Mouse (Mus musculus): ENCODE measurements around the gene Gm5134. TPM values are rescaled to one million over a fixed set of nuclear protein-coding genes. Genes with fewer than 3 reads are reported as not detected.

Gene Gm5134
- total and polyA plus RNA-seq, 3 experiments, result not detected

DNA sequence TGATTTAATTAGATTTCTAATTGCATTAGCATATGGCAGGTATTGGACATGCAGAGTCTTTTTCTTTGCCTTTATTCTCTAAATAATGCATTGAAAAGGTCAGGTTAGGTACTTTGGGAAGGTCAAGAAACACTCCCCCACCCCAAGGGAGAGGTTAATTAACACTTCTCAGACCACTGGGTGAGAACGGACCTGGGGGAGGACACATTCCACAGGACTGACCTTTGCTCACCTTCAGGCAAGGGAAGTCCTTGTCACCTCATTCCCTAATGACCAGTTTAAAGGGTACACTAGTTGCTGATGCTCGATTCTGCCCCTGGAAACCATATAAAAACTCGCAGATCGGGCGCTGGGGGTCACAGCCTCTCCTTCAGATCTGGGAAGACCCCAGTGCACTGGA, 75.0 kb downstream of the Gm5134 start:
- no peak overlapping the region for H3K4me3 ChIP-seq (ENCODE audit: control insufficient read depth in 1 of 2, insufficient read depth in 1 of 2, low read depth in 2 of 2, low read length in 2 of 2)

GRCm38 (mm10) chr10:76030496-76030895, 76.2 kb downstream of the Gm5134 start:
- Histone ChIP-seq H3K27me3 (ENCODE audit: control insufficient read depth in 1 of 2, insufficient read depth in 2 of 2, low read length in 2 of 2) (no peaks in the 10 kb centered on the region), H3K9me3 (replicated peaks; ENCODE audit: insufficient read depth, low read length) (no peaks in the 10 kb centered on the region), H3K4me3 (ENCODE audit: control insufficient read depth in 1 of 2, insufficient read depth in 1 of 2, low read depth in 2 of 2, low read length in 2 of 2) (no peak overlapping the region), H3K4me1 (ENCODE audit: control insufficient read depth in 1 of 2, insufficient read depth in 2 of 2, low read length in 2 of 2) (peaks cover 2 to 10% of the 10 kb centered on the region in 2 experiments), H3K27ac (ENCODE audit: control insufficient read depth, low read depth, low read length) (no peak overlapping the region), H3K36me3 (ENCODE audit: control insufficient read depth in 1 of 2, insufficient read depth in 2 of 2, low read length in 2 of 2) (peaks cover 0 to 17% of the 10 kb centered on the region in 2 experiments; a peak in 2 of 4 replicates), H3K79me2 (ENCODE audit: control insufficient read depth, insufficient read depth, low read length, poor library complexity) (peaks cover 25% of the 10 kb centered on the region), H3K9ac (ENCODE audit: control insufficient read depth, low read depth, low read length, poor library complexity, severe bottlenecking) (no peak overlapping the region)
- peak; percentile 46; the same call in 1 of the 2 replicates for TF ChIP-seq ZNF384 (IDR thresholded peaks at IDR 0.05; ENCODE audit: low read depth, low read length)
- no peak for TF ChIP-seq RCOR1 (IDR thresholded peaks at IDR 0.05; ENCODE audit: low read depth, low read length)
- peak; percentile 26 for DNase-seq (ENCODE audit: low read depth, low spot score)

More for the DNA sequence above, 75.0 kb downstream of the Gm5134 start:
- Histone ChIP-seq H3K9me3 (replicated peaks; ENCODE audit: insufficient read depth, low read length) (no peaks in the 10 kb centered on the region), H3K9ac (ENCODE audit: control insufficient read depth, low read depth, low read length, poor library complexity, severe bottlenecking) (no peak overlapping the region), H3K27ac (ENCODE audit: control insufficient read depth, low read depth, low read length) (no peak overlapping the region), H3K4me1 (ENCODE audit: control insufficient read depth in 1 of 2, insufficient read depth in 2 of 2, low read length in 2 of 2) (peaks cover 2 to 9% of the 10 kb centered on the region in 2 experiments), H3K79me2 (ENCODE audit: control insufficient read depth, insufficient read depth, low read length, poor library complexity) (peaks cover 18% of the 10 kb centered on the region), H3K27me3 (ENCODE audit: control insufficient read depth in 1 of 2, insufficient read depth in 2 of 2, low read length in 2 of 2) (no peaks in the 10 kb centered on the region), H3K36me3 (ENCODE audit: control insufficient read depth in 1 of 2, insufficient read depth in 2 of 2, low read length in 2 of 2) (peaks cover 0 to 12% of the 10 kb centered on the region in 2 experiments; a peak in 2 of 4 replicates)
- no peak for DNase-seq (ENCODE audit: low read depth, low spot score)
- TF ChIP-seq CHD2 (IDR thresholded peaks at IDR 0.05; ENCODE audit: low read length) (no peak), JUND (IDR thresholded peaks at IDR 0.05; ENCODE audit: low read depth, low read length) (no peak), E2F4 (IDR thresholded peaks at IDR 0.05; ENCODE audit: borderline replicate concordance, low read depth, low read length) (no peak), POLR2A (IDR thresholded peaks at IDR 0.05; ENCODE audit: control insufficient read depth in 1 of 2, insufficient read depth in 1 of 2, low read depth in 1 of 2, low read length in 2 of 2, poor library complexity in 1 of 2) (no peak)

GRCm38 (mm10) chr10:76031511-76032401, 77.4 kb downstream of the Gm5134 start:
- Histone ChIP-seq H3K9ac (ENCODE audit: control insufficient read depth, low read depth, low read length, poor library complexity, severe bottlenecking) (peak overlapping the region; percentile 53), H3K9me3 (replicated peaks; ENCODE audit: insufficient read depth, low read length) (no peaks in the 10 kb centered on the region), H3K27ac (ENCODE audit: control insufficient read depth, low read depth, low read length) (peak overlapping the region; percentile 2; the same call in 1 of the 2 replicates), H3K4me3 (ENCODE audit: control insufficient read depth in 1 of 2, insufficient read depth in 1 of 2, low read depth in 2 of 2, low read length in 2 of 2) (peak overlapping the region; percentile 30 to 64), H3K4me1 (ENCODE audit: control insufficient read depth in 1 of 2, insufficient read depth in 2 of 2, low read length in 2 of 2) (peaks cover under 1 to 10% of the 10 kb centered on the region in 2 experiments), H3K27me3 (ENCODE audit: control insufficient read depth in 1 of 2, insufficient read depth in 2 of 2, low read length in 2 of 2) (no peaks in the 10 kb centered on the region), H3K36me3 (ENCODE audit: control insufficient read depth in 1 of 2, insufficient read depth in 2 of 2, low read length in 2 of 2) (peaks cover 2 to 18% of the 10 kb centered on the region in 2 experiments; a peak in 3 of 4 replicates), H3K79me2 (ENCODE audit: control insufficient read depth, insufficient read depth, low read length, poor library complexity) (peaks cover 28% of the 10 kb centered on the region)
- DNase-seq (ENCODE audit: low read depth, low spot score), result no peak
- TF ChIP-seq MAZ (IDR thresholded peaks at IDR 0.05; ENCODE audit: low read depth, low read length) (no peak), KAT2A (conservative IDR thresholded peaks at IDR 0.05; ENCODE audit: low read depth, low read length) (no peak), ELF1 (IDR thresholded peaks at IDR 0.05; ENCODE audit: low read depth, low read length) (no peak), ETS1 (IDR thresholded peaks at IDR 0.05; ENCODE audit: low read depth, low read length) (peak; percentile 48; the same call in 1 of the 2 replicates), ZC3H11A (IDR thresholded peaks at IDR 0.05; ENCODE audit: low read depth, low read length) (no peak), TCF12 (IDR thresholded peaks at IDR 0.05; ENCODE audit: low read depth, low read length) (0 out of 2 replicates have a peak, but pooled peaks have one; percentile 7), POLR2A (IDR thresholded peaks at IDR 0.05; ENCODE audit: control insufficient read depth in 1 of 2, insufficient read depth in 1 of 2, low read depth in 1 of 2, low read length in 2 of 2, poor library complexity in 1 of 2) (no peak), ZMIZ1 (IDR thresholded peaks at IDR 0.05; ENCODE audit: low read depth, low read length) (no peak), TBP (IDR thresholded peaks at IDR 0.05; ENCODE audit: low read depth, low read length) (no peak), GATA1 (IDR thresholded peaks at IDR 0.05; ENCODE audit: low read depth, low read length) (peak; percentile 45; the same call in 1 of the 2 replicates), UBTF (IDR thresholded peaks at IDR 0.05; ENCODE audit: borderline replicate concordance, insufficient read depth, low read depth, low read length) (no peak), USF1 (IDR thresholded peaks at IDR 0.05; ENCODE audit: low read depth, low read length) (no peak), TAL1 (IDR thresholded peaks at IDR 0.05; ENCODE audit: low read length) (no peak), SMC3 (IDR thresholded peaks at IDR 0.05; ENCODE audit: low read depth, low read length) (no peak), SIN3A (IDR thresholded peaks at IDR 0.05; ENCODE audit: low read length) (peak; percentile 53; the same call in 1 of the 2 replicates), POLR2AphosphoS5 (IDR thresholded peaks at IDR 0.05; ENCODE audit: borderline replicate concordance, low read depth, low read length) (no peak), MAFK (IDR thresholded peaks at IDR 0.05; ENCODE audit: borderline replicate concordance, low read depth, low read length) (no peak), CHD1 (IDR thresholded peaks at IDR 0.05; ENCODE audit: low read depth, low read length) (no peak), MYC (IDR thresholded peaks at IDR 0.05; ENCODE audit: low read depth, low read length) (no peak)
